Mouse (Mus musculus) olfactory bulb, adult 2 months (tissue): ENCODE data around the gene Art2b. TPM values are rescaled to one million over a fixed set of nuclear protein-coding genes. Genes with fewer than 3 reads are reported as not detected.
"Not testable (repeated sequence)": the region's sequence is repeated elsewhere in the genome, so short reads cannot be mapped to it uniquely, and the experiment has no call there.

Experiments
- H3K27ac ChIP-seq: fragments of 200-500 bp; 2 replicates; pipeline ENCODE4 v1.5.1; 2012; ENCODE audit warnings: low read depth, low read length; ENCODE audit not compliant: insufficient read depth
- H3K4me1 ChIP-seq: fragments of 200-500 bp; 2 replicates; pipeline ENCODE4 v1.6.1; 2012; ENCODE audit warnings: low read length; ENCODE audit not compliant: control insufficient read depth, insufficient read depth
- H3K4me3 ChIP-seq: fragments of 200-500 bp; 2 replicates; pipeline ENCODE4 v1.5.1; 2012; ENCODE audit warnings: mild to moderate bottlenecking, low read depth, low read length, moderate library complexity; ENCODE audit not compliant: insufficient read depth
- CTCF ChIP-seq: fragments of 200-500 bp; IDR thresholded peaks from 2 replicates; pipeline ENCODE4 v1.5.1; 2012; ENCODE audit warnings: low read depth, mild to moderate bottlenecking, low read length, moderate library complexity; ENCODE audit not compliant: insufficient read depth
- POLR2A ChIP-seq: fragments of 200-500 bp; IDR thresholded peaks from 2 replicates; pipeline ENCODE4 v1.6.1; 2012; ENCODE audit warnings: mild to moderate bottlenecking, low read depth, low read length, moderate library complexity; ENCODE audit not compliant: insufficient read depth
- WGBS: fragments of 180-500 bp; shearing (Covaris S2); methylation state at CpG from one replicate; pipeline ENCODE4 v1.1.7; 2018; 5-methylcytosine and 5-hydroxymethylcytosine counted together
- polyA plus RNA-seq: library from polyadenylated mRNA; stranded (reverse); fragments of >200 nt; gene quantifications from 2 replicates; pipeline ENCODE4 v1.2.4, GENCODE M21; 2012; ENCODE audit warnings: low replicate concordance; ENCODE audit not compliant: missing spikeins, insufficient read depth, insufficient read length

Gene Art2b
- not detected in 2 replicates for polyA plus RNA-seq

DNA sequence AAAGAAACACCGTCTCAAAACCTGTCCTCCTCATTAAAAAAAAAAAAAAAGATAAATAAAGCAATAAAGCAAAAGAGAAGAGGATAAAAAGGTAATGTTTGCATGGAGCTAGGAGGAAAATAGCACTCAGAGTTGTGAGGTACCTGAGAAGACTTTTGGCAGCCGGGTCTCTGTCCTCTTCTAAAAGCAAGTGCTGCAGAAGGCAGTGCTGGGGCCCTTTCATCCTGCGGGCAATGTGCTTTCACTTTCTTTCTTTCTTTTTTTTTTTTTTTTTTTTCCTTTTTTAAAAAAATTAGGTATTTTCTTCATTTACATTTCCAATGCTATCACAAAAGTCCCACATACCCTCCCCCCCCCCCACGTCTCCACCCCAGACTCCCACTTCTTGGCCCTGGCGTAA lies at the start of gene Art2b:
Gene Art2b (minus strand): TSS at position 193 of the 400 bp plus-strand sequence.
- TF ChIP-seq POLR2A (no peak), CTCF (no peak)

DNA sequence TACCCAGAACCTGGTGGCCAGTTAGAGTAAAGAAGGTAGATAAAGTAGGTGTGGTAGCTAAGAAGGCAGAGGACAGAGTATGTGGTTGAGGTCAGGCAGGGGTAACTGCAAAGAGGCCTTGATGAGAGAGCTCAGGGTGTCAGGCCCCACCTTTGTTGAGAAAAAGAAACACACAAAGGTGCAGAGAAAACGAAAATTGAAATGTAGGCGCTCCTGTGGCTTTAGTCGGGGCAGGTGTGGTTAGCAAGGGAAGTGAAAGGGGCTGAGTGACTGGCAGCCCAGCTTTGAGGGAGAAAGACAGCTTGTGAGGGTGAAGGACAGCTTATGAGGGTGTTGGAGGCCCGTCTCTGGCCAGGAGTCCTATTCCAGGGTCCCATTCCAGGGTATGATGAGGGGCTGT lies 49.1 kb upstream of the Art2b start:
- no peak for TF ChIP-seq POLR2A
- TF ChIP-seq CTCF: no peak
- H3K4me3 ChIP-seq: no peak overlapping the region
- WGBS: 87% methylated on average over 4 of the region's 4 CpGs
- no peak overlapping the region for H3K27ac ChIP-seq
- peaks cover under 1% of the 10 kb centered on the region; the same call in 1 of the 2 replicates for H3K4me1 ChIP-seq

More for the DNA sequence above, at the start of gene Art2b:
- no peaks in the 10 kb centered on the region for H3K4me1 ChIP-seq
- 89% methylated on average over 5 of the region's 5 CpGs for WGBS
- no peak within 1 kb of the TSS for H3K4me3 ChIP-seq
- H3K27ac ChIP-seq: no peak within 1 kb of the TSS

- Histone ChIP-seq H3K4me1 (no peaks in the 10 kb centered on the region), H3K27ac (no peak overlapping the region), H3K4me3 (no peak overlapping the region)
- TF ChIP-seq POLR2A: no peak
- TF ChIP-seq CTCF: no peak
- WGBS: 78% methylated on average over 8 of the region's 8 CpGs
These were observed 48.3 kb upstream of the Art2b start for GRCm38 (mm10) chr7:101633629-101634177.

- no peak overlapping the region for H3K27ac ChIP-seq
- H3K4me3 ChIP-seq: no peak overlapping the region
- TF ChIP-seq CTCF (no peak), POLR2A (no peak)
- H3K4me1 ChIP-seq: no peaks in the 10 kb centered on the region
- WGBS: 35% methylated on average over 2 of the region's 2 CpGs
These were observed 43.1 kb upstream of the Art2b start for GRCm38 (mm10) chr7:101628481-101628880.

- H3K4me1 ChIP-seq, H3K27ac ChIP-seq, H3K4me3 ChIP-seq: not testable (repeated sequence)
- 63% methylated on average over 7 of the region's 7 CpGs for WGBS
These were observed 41.8 kb upstream of the Art2b start for GRCm38 (mm10) chr7:101627166-101627565.

- 82% methylated on average over 6 of the region's 6 CpGs for WGBS
- no peak overlapping the region for H3K4me3 ChIP-seq
- no peak overlapping the region for H3K27ac ChIP-seq
- TF ChIP-seq POLR2A (no peak), CTCF (no peak)
- H3K4me1 ChIP-seq: no peaks in the 10 kb centered on the region
These were observed 38.9 kb upstream of the Art2b start for GRCm38 (mm10) chr7:101624283-101624682.

DNA sequence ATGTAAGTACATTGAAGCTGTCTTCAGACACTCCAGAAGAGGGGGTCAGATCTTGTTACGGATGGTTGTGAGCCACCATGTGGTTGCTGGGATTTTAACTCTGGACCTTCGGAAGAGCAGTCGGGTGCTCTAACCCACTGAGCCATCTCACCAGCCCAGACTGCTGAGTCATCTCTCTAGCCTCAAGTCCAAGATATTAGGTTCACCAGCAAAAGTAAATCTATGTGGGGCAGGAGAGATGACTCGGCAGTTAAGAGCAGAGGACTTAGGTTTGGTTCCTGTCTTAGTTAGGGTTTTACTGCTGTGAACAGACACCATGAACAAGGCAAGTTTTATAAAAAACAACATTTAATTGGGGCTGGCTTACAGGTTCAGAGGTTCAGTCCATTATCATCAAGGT lies 36.5 kb upstream of the Art2b start:
- WGBS: 96% methylated on average over 4 of the region's 4 CpGs

GRCm38 (mm10) chr7:101620373-101620772 lies 35.0 kb upstream of the Art2b start:
- Histone ChIP-seq H3K27ac (no peak overlapping the region), H3K4me3 (no peak overlapping the region), H3K4me1 (no peaks in the 10 kb centered on the region; the same call in 1 of the 2 replicates)
- WGBS: 29% methylated on average over 4 of the region's 4 CpGs
- TF ChIP-seq POLR2A: no peak
- no peak for TF ChIP-seq CTCF

More for the DNA sequence above, 36.5 kb upstream of the Art2b start:
- not testable (repeated sequence) for H3K27ac ChIP-seq, H3K4me1 ChIP-seq, H3K4me3 ChIP-seq

GRCm38 (mm10) chr7:101618273-101618672 lies 32.9 kb upstream of the Art2b start:
- WGBS: 66% methylated on average over 7 of the region's 7 CpGs
- no peak overlapping the region for H3K4me3 ChIP-seq
- peak overlapping the region; percentile 14; the same call in 1 of the 2 replicates for H3K27ac ChIP-seq
- H3K4me1 ChIP-seq: no peaks in the 10 kb centered on the region; the same call in 1 of the 2 replicates
- TF ChIP-seq CTCF: no peak
- TF ChIP-seq POLR2A: no peak

DNA sequence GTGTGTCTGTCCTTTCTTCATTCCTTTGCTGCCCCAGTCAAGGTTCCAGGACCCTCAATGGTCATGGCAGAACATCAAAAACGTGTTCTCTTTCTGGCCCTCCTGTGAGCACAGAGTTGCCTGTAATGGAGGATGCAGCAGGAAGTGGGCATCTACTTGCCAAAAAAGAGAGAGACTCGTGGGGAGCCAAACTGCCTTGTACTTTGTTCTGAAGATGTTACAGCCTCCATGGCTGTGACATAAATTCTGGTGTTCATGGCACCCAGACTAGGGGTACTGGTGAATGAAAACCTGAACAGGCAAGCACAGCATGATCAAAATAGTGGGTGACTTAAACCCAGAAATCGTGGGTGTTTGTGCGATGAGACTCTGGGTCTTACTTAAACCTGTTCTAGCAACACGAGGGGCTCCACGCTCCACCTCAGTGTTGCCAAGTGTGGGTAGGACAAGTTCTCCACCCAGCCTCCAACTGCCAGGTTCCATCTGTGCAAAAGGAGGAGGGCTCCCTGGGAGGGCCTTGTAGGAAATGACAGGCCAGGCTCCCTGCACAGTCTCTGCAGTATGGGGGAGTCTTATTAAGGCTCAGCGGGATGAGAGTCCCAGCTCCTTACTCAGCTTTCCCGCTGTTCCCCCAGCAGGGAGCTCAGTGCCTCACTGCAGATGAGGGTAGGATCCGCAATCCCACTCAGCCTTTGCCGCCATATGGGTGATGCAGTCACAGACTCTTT lies 32.2 kb upstream of the Art2b start:
- Histone ChIP-seq H3K4me1 (no peaks in the 10 kb centered on the region; the same call in 1 of the 2 replicates), H3K27ac (peak overlapping the region; percentile 36), H3K4me3 (no peak overlapping the region)
- WGBS: 43% methylated on average over 10 of the region's 10 CpGs
- TF ChIP-seq CTCF (no peak), POLR2A (no peak)
